Mouse (Mus musculus) kidney, adult 11 months (tissue): ENCODE measurements around the gene Gpr26.

Experiments used
- DNase-seq: peaks from one replicate; pipeline ENCODE4 v3.0.0; 2022

Gpr26 gene

GRCm38 (mm10) chr7:131966023-131966915 is at the start of gene Gpr26:
Gpr26 (plus strand) TSS chr7:131966460.
- no peak for DNase-seq

GRCm38 (mm10) chr7:131917384-131917783 is 48.9 kb upstream of the Gpr26 start:
- DNase-seq = no peak

- no peak for DNase-seq
These were observed 38.8 kb upstream of the Gpr26 start for GRCm38 (mm10) chr7:131927288-131928050.

GRCm38 (mm10) chr7:131937611-131938010 is 28.6 kb upstream of the Gpr26 start:
- no peak for DNase-seq

GRCm38 (mm10) chr7:131951131-131951530 is 15.1 kb upstream of the Gpr26 start:
- DNase-seq = no peak

- no peak for DNase-seq
These were observed 12.9 kb upstream of the Gpr26 start for GRCm38 (mm10) chr7:131953402-131953801.

GRCm38 (mm10) chr7:131958705-131959104 is 7.6 kb upstream of the Gpr26 start:
- DNase-seq = no peak

GRCm38 (mm10) chr7:131960551-131960950 is 5.7 kb upstream of the Gpr26 start:
- DNase-seq = no peak

- no peak for DNase-seq
These were observed 745 bp downstream of the Gpr26 start for GRCm38 (mm10) chr7:131966916-131967494.

GRCm38 (mm10) chr7:131970255-131970654 is 4.0 kb downstream of the Gpr26 start:
- no peak for DNase-seq

- no peak for DNase-seq
These were observed 9.6 kb downstream of the Gpr26 start for GRCm38 (mm10) chr7:131975867-131976266.

- DNase-seq = no peak
These were observed 12.3 kb downstream of the Gpr26 start for GRCm38 (mm10) chr7:131978609-131979008.

- DNase-seq = no peak
These were observed 22.8 kb downstream of the Gpr26 start for GRCm38 (mm10) chr7:131989056-131989455.

- no peak for DNase-seq
These were observed 26.0 kb downstream of the Gpr26 start for GRCm38 (mm10) chr7:131992226-131992625.

GRCm38 (mm10) chr7:131992873-131993272 is 26.6 kb downstream of the Gpr26 start:
- no peak for DNase-seq

GRCm38 (mm10) chr7:132005996-132006696 is 39.9 kb downstream of the Gpr26 start:
- DNase-seq = no peak

GRCm38 (mm10) chr7:132009002-132009401 is 42.7 kb downstream of the Gpr26 start:
- no peak for DNase-seq

GRCm38 (mm10) chr7:132012969-132013679 is 46.9 kb downstream of the Gpr26 start:
- no peak for DNase-seq

GRCm38 (mm10) chr7:132013970-132014369 is 47.7 kb downstream of the Gpr26 start:
- DNase-seq = no peak

GRCm38 (mm10) chr7:132015193-132015592 is 48.9 kb downstream of the Gpr26 start:
- DNase-seq = no peak

GRCm38 (mm10) chr7:132015933-132016332 is 49.7 kb downstream of the Gpr26 start:
- DNase-seq = no peak

GRCm38 (mm10) chr7:132025591-132025990 is 59.3 kb downstream of the Gpr26 start:
- DNase-seq = no peak
